Mouse (Mus musculus): ENCODE results near the gene Kmt2e. TPM values are rescaled to one million over a fixed set of nuclear protein-coding genes. Genes with fewer than 3 reads are reported as not detected.
A peak's percentile ranks its signal among the peaks of the same experiment; 100 is the strongest.

Kmt2e gene
- polyA plus RNA-seq, 1 experiment from 2014 or later: 51.9 TPM

GRCm38 (mm10) chr5:23431948-23432707, 2.1 kb upstream of the Kmt2e start:
- WGBS: under 1% methylated on average over 10 of the region's 10 CpGs
- peak overlapping the region; percentile 99 for H3K4me3 ChIP-seq (ENCODE audit: low read depth, low read length)
- H3K4me2 ChIP-seq (replicated peaks; ENCODE audit: low read depth): peak overlapping the region; percentile 67
- DNase-seq (ENCODE audit: low spot score) (no peak), ATAC-seq (ENCODE audit: low FRiP score, low TSS enrichment) (no peak)
- TF ChIP-seq CTCF (IDR thresholded peaks at IDR 0.05; ENCODE audit: low read depth): no peak
- TF ChIP-seq EP300 (optimal IDR thresholded peaks at IDR 0.05): no peak
- no peaks in the 10 kb centered on the region for H3K36me3 ChIP-seq (ENCODE audit: control insufficient read depth, insufficient read depth, low read length)
- peak overlapping the region; percentile 100 for H3K9ac ChIP-seq (ENCODE audit: low read length)
- peak overlapping the region; percentile 100 for H3K27ac ChIP-seq (replicated peaks)
- H3K27me3 ChIP-seq (ENCODE audit: control insufficient read depth, insufficient read depth, low read length): no peaks in the 10 kb centered on the region
- H3K4me1 ChIP-seq (replicated peaks; ENCODE audit: control insufficient read depth, insufficient read depth): no peaks in the 10 kb centered on the region; the same call in 1 of the 2 replicates
- H3K9me3 ChIP-seq (ENCODE audit: control insufficient read depth, low read length): no peaks in the 10 kb centered on the region

- DNase-seq (ENCODE audit: low spot score): peak; percentile 99
- peak overlapping the region; percentile 100 for H3K27ac ChIP-seq (replicated peaks)
Measured at GRCm38 (mm10) chr5:23432708-23433645, 1.3 kb upstream of the Kmt2e start.

GRCm38 (mm10) chr5:23434598-23435481, 599 bp downstream of the Kmt2e start:
- no peaks in the 10 kb centered on the region for H3K36me3 ChIP-seq (ENCODE audit: control insufficient read depth, insufficient read depth, low read length)
- under 1% methylated on average over 43 of the region's 46 CpGs for WGBS
- no peaks in the 10 kb centered on the region for H3K9me3 ChIP-seq (ENCODE audit: control insufficient read depth, low read length)
- peak; percentile 68 for DNase-seq (ENCODE audit: low spot score)
- ATAC-seq (ENCODE audit: low FRiP score, low TSS enrichment): peak; percentile 0; the same call in 1 of the 2 replicates
- H3K4me2 ChIP-seq (replicated peaks; ENCODE audit: low read depth): peak overlapping the region; percentile 65
- peak overlapping the region; percentile 99 for H3K4me3 ChIP-seq (ENCODE audit: low read depth, low read length)
- peak overlapping the region; percentile 100 for H3K9ac ChIP-seq (ENCODE audit: low read length)
- no peak for TF ChIP-seq EP300 (optimal IDR thresholded peaks at IDR 0.05)
- no peak for TF ChIP-seq CTCF (IDR thresholded peaks at IDR 0.05; ENCODE audit: low read depth)
- no peaks in the 10 kb centered on the region for H3K27me3 ChIP-seq (ENCODE audit: control insufficient read depth, insufficient read depth, low read length)
- peak overlapping the region; percentile 100 for H3K27ac ChIP-seq (replicated peaks)
- H3K4me1 ChIP-seq (replicated peaks; ENCODE audit: control insufficient read depth, insufficient read depth): no peaks in the 10 kb centered on the region; the same call in 1 of the 2 replicates

More at GRCm38 (mm10) chr5:23432708-23433645, 1.3 kb upstream of the Kmt2e start:
- Histone ChIP-seq H3K4me3 (ENCODE audit: low read depth, low read length) (peak overlapping the region; percentile 99), H3K9me3 (ENCODE audit: control insufficient read depth, low read length) (no peaks in the 10 kb centered on the region), H3K4me2 (replicated peaks; ENCODE audit: low read depth) (peak overlapping the region; percentile 76), H3K9ac (ENCODE audit: low read length) (peak overlapping the region; percentile 100), H3K4me1 (replicated peaks; ENCODE audit: control insufficient read depth, insufficient read depth) (no peaks in the 10 kb centered on the region; the same call in 1 of the 2 replicates), H3K27me3 (ENCODE audit: control insufficient read depth, insufficient read depth, low read length) (no peaks in the 10 kb centered on the region), H3K36me3 (ENCODE audit: control insufficient read depth, insufficient read depth, low read length) (no peaks in the 10 kb centered on the region)
- WGBS: under 1% methylated on average over 61 of the region's 61 CpGs
- ATAC-seq (ENCODE audit: low FRiP score, low TSS enrichment): peak; percentile 93
- no peak for TF ChIP-seq EP300 (optimal IDR thresholded peaks at IDR 0.05)
- TF ChIP-seq CTCF (IDR thresholded peaks at IDR 0.05; ENCODE audit: low read depth): 0 out of 2 replicates have a peak, but pooled peaks have one; percentile 2

GRCm38 (mm10) chr5:23435482-23436125, 1.4 kb downstream of the Kmt2e start:
- Histone ChIP-seq H3K36me3 (ENCODE audit: control insufficient read depth, insufficient read depth, low read length) (no peaks in the 10 kb centered on the region), H3K27me3 (ENCODE audit: control insufficient read depth, insufficient read depth, low read length) (no peaks in the 10 kb centered on the region), H3K9ac (ENCODE audit: low read length) (peak overlapping the region; percentile 100), H3K9me3 (ENCODE audit: control insufficient read depth, low read length) (no peaks in the 10 kb centered on the region), H3K4me3 (ENCODE audit: low read depth, low read length) (peak overlapping the region; percentile 99), H3K4me1 (replicated peaks; ENCODE audit: control insufficient read depth, insufficient read depth) (no peaks in the 10 kb centered on the region; the same call in 1 of the 2 replicates), H3K4me2 (replicated peaks; ENCODE audit: low read depth) (peak overlapping the region; percentile 65), H3K27ac (replicated peaks) (peak overlapping the region; percentile 100)
- ATAC-seq (ENCODE audit: low FRiP score, low TSS enrichment): no peak
- DNase-seq (ENCODE audit: low spot score): peak; percentile 47
- no peak for TF ChIP-seq EP300 (optimal IDR thresholded peaks at IDR 0.05)
- TF ChIP-seq CTCF (IDR thresholded peaks at IDR 0.05; ENCODE audit: low read depth): no peak
- WGBS: under 1% methylated on average over 13 of the region's 13 CpGs

- Histone ChIP-seq H3K36me3 (ENCODE audit: control insufficient read depth, insufficient read depth, low read length) (no peaks in the 10 kb centered on the region), H3K4me2 (replicated peaks; ENCODE audit: low read depth) (peak overlapping the region; percentile 65), H3K27me3 (ENCODE audit: control insufficient read depth, insufficient read depth, low read length) (no peaks in the 10 kb centered on the region), H3K9me3 (ENCODE audit: control insufficient read depth, low read length) (no peaks in the 10 kb centered on the region), H3K4me3 (ENCODE audit: low read depth, low read length) (peak overlapping the region; percentile 99), H3K4me1 (replicated peaks; ENCODE audit: control insufficient read depth, insufficient read depth) (no peaks in the 10 kb centered on the region), H3K27ac (replicated peaks) (no peak overlapping the region), H3K9ac (ENCODE audit: low read length) (peak overlapping the region; percentile 23; the same call in 1 of the 2 replicates)
- no peak for ATAC-seq (ENCODE audit: low FRiP score, low TSS enrichment)
- WGBS: 2% methylated on average over 2 of the region's 2 CpGs
- no peak for DNase-seq (ENCODE audit: low spot score)
- no peak for TF ChIP-seq CTCF (IDR thresholded peaks at IDR 0.05; ENCODE audit: low read depth)
- no peak for TF ChIP-seq EP300 (optimal IDR thresholded peaks at IDR 0.05)
Measured at GRCm38 (mm10) chr5:23436735-23437134, 2.5 kb downstream of the Kmt2e start.
